Mouse (Mus musculus) forebrain, embryonic 16.5 days (tissue): Measurements from ENCODE around the gene Ccnb2. TPM values are rescaled to one million over a fixed set of nuclear protein-coding genes. Genes with fewer than 3 reads are reported as not detected.
A peak's percentile ranks its signal among the peaks of the same experiment; 100 is the strongest.

ENCODE experiments used
- ATAC-seq: fragments of 200-750 bp; cut with Nextera tagmentation; 2 replicates; pipeline ENCODE4 v1.8.0; 2017; ENCODE audit warnings: mild to moderate bottlenecking, moderate library complexity
- H3K27ac ChIP-seq: fragments of 300-500 bp; sonication (generic); 2 replicates; pipeline ENCODE4 v1.5.1; 2014; ENCODE audit warnings: low read length, control low read depth
- H3K27me3 ChIP-seq: fragments of 300-500 bp; sonication (generic); replicated peaks from 2 replicates; pipeline ENCODE4 v1.6.1; 2014; ENCODE audit warnings: low read length; ENCODE audit not compliant: control insufficient read depth, insufficient read depth
- H3K36me3 ChIP-seq: fragments of 300-500 bp; sonication (generic); 2 replicates; pipeline ENCODE4 v1.6.1; 2014; ENCODE audit not compliant: control insufficient read depth, insufficient read depth
- H3K4me1 ChIP-seq: fragments of 300-500 bp; sonication (generic); replicated peaks from 2 replicates; pipeline ENCODE4 v1.6.1; 2014; ENCODE audit warnings: low read length; ENCODE audit not compliant: control insufficient read depth, insufficient read depth
- H3K4me2 ChIP-seq: fragments of 300-500 bp; sonication (generic); 2 replicates; pipeline ENCODE4 v1.6.1; 2014; ENCODE audit warnings: mild to moderate bottlenecking, low read length, control low read depth
- H3K4me3 ChIP-seq: fragments of 300-500 bp; sonication (generic); replicated peaks from 2 replicates; pipeline ENCODE4 v1.5.1; 2014; ENCODE audit warnings: mild to moderate bottlenecking, low read length, control low read depth
- H3K9ac ChIP-seq: fragments of 300-500 bp; sonication (generic); replicated peaks from 2 replicates; pipeline ENCODE4 v1.6.1; 2014; ENCODE audit warnings: low read depth, low read length, control low read depth
- H3K9me3 ChIP-seq: fragments of 300-500 bp; sonication (generic); 2 replicates; pipeline ENCODE4 v1.6.1; 2016; ENCODE audit warnings: low read length; ENCODE audit not compliant: control insufficient read depth
- WGBS: fragments of 180-500 bp; shearing (Covaris S2); extraction: QIAGEN DNeasy Blood & Tissue Kit; methylation state at CpG from one replicate; pipeline ENCODE4 v1.1.7; 2014; 5-methylcytosine and 5-hydroxymethylcytosine counted together
- polyA plus RNA-seq: library from polyadenylated mRNA; unstranded; fragments of >200 nt; fragmentation: Nextera tagmentation; extraction: Ambion mirVana; gene quantifications from 2 replicates; pipeline ENCODE4 v1.2.1, GENCODE M21; 2015

Ccnb2 gene
- polyA plus RNA-seq, 1 experiment from 2014 or later = 54.9 TPM

DNA sequence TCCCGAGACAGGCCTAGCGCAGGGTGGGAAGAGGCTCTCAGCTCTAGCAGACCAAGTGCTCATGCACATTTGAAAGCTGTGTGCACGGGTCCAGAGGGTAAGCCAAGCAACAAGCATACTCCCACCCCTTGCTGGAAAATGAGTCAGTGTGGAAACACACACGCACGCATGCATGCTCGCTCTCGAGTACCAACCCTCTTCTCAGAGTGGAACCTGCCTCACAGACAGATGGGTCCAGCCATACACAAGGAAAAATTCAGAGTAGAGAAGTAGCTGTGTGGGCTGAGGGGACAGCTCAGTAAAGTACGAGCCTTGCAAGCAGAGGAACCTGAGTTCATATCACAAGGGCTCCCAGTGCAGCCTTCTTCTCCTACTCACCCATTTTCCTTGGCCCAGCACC lies 11.6 kb downstream of the Ccnb2 start:
- Histone ChIP-seq H3K36me3 (peaks cover 28% of the 10 kb centered on the region), H3K27ac (no peak overlapping the region), H3K4me1 (no peaks in the 10 kb centered on the region), H3K4me3 (no peak overlapping the region), H3K9ac (no peak overlapping the region), H3K4me2 (no peak overlapping the region), H3K27me3 (no peaks in the 10 kb centered on the region), H3K9me3 (no peaks in the 10 kb centered on the region)
- WGBS = 94% methylated on average over 8 of the region's 8 CpGs
- ATAC-seq = no peak

GRCm38 (mm10) chr9:70408791-70409190 lies 12.6 kb downstream of the Ccnb2 start:
- Histone ChIP-seq H3K4me2 (no peak overlapping the region), H3K9me3 (no peaks in the 10 kb centered on the region), H3K9ac (no peak overlapping the region), H3K4me1 (no peaks in the 10 kb centered on the region), H3K36me3 (peaks cover 28% of the 10 kb centered on the region), H3K27ac (no peak overlapping the region), H3K4me3 (no peak overlapping the region), H3K27me3 (no peaks in the 10 kb centered on the region)
- no peak for ATAC-seq
- 95% methylated on average over 3 of the region's 3 CpGs for WGBS

DNA sequence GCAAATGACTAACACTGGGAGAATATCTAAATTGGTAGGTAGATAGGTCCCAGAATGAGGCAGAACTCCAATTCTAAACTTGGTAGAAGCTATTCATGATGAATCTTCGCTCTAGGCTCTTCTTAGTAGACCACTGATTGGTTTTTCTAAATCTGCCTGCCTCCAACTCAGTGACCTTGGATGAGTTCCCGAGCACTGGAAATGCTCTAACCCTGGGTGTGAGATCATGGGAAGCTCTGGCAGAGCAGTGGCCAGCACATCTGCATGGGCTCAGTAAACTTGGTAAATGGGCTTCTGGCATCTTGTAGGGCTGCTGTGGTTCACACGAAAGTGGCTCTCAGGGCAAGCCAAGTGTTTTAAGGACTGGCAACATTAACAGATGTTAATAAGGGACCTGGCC lies 14.8 kb downstream of the Ccnb2 start:
- H3K4me1 ChIP-seq = no peaks in the 10 kb centered on the region
- no peak overlapping the region for H3K4me3 ChIP-seq
- no peak overlapping the region for H3K27ac ChIP-seq
- peaks cover 22% of the 10 kb centered on the region for H3K36me3 ChIP-seq
- ATAC-seq = no peak
- no peaks in the 10 kb centered on the region for H3K27me3 ChIP-seq
- 95% methylated on average over 3 of the region's 3 CpGs for WGBS
- H3K4me2 ChIP-seq = no peak overlapping the region
- H3K9me3 ChIP-seq = no peaks in the 10 kb centered on the region
- no peak overlapping the region for H3K9ac ChIP-seq

DNA sequence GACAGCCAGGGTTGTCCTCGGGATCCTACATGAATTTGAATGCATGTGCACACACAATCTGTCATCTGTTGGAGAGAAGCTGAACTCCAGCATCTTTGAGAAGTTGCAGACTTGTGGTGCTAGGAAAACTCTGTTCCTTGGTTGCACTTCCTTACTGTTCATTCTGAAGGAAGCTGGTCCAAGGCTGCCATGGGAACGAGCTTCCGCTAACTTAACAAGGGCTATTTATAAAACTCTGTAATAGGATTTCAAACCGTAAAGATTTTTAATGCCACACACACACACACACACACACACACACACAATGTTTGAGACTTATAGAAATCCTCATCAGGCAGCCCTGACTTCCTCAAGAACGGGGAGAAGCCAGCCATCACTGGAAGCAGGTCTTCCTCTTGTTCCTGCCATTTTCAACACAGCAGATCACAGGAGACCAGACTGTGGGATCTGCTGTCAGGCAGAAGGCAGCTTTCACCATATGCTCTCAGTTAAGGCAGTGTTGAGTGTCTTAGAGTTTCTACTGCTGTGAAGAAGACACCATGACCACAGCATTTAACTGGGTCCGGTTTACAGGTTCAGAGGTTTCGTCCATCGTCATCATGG lies 19.3 kb downstream of the Ccnb2 start:
- no peaks in the 10 kb centered on the region for H3K4me1 ChIP-seq
- 0 out of 2 replicates have a peak, but pooled peaks have one; percentile 23 for ATAC-seq
- WGBS = 87% methylated on average over 8 of the region's 8 CpGs

GRCm38 (mm10) chr9:70396083-70396482 lies 25.3 kb downstream of the Ccnb2 start:
- peaks cover 5% of the 10 kb centered on the region for H3K4me1 ChIP-seq
- no peak for ATAC-seq
- WGBS = 88% methylated on average over 2 of the region's 2 CpGs

More for the DNA sequence above, 19.3 kb downstream of the Ccnb2 start:
- no peaks in the 10 kb centered on the region for H3K9me3 ChIP-seq
- no peak overlapping the region for H3K4me3 ChIP-seq
- no peaks in the 10 kb centered on the region for H3K36me3 ChIP-seq
- no peaks in the 10 kb centered on the region for H3K27me3 ChIP-seq
- no peak overlapping the region for H3K4me2 ChIP-seq
- H3K9ac ChIP-seq = no peak overlapping the region
- no peak overlapping the region for H3K27ac ChIP-seq

GRCm38 (mm10) chr9:70395617-70396016 lies 25.7 kb downstream of the Ccnb2 start:
- H3K4me3 ChIP-seq = no peak overlapping the region
- H3K36me3 ChIP-seq = no peaks in the 10 kb centered on the region
- no peak for ATAC-seq
- no peak overlapping the region for H3K27ac ChIP-seq
- H3K9ac ChIP-seq = no peak overlapping the region
- H3K4me1 ChIP-seq = peaks cover 5% of the 10 kb centered on the region
- H3K27me3 ChIP-seq = no peaks in the 10 kb centered on the region
- 84% methylated on average over 12 of the region's 12 CpGs for WGBS
- H3K4me2 ChIP-seq = no peak overlapping the region
- H3K9me3 ChIP-seq = no peaks in the 10 kb centered on the region

More at GRCm38 (mm10) chr9:70396083-70396482, 25.3 kb downstream of the Ccnb2 start:
- no peaks in the 10 kb centered on the region for H3K27me3 ChIP-seq
- no peaks in the 10 kb centered on the region for H3K36me3 ChIP-seq
- H3K9me3 ChIP-seq = no peaks in the 10 kb centered on the region
- no peak overlapping the region for H3K4me2 ChIP-seq
- H3K4me3 ChIP-seq = no peak overlapping the region
- no peak overlapping the region for H3K27ac ChIP-seq
- H3K9ac ChIP-seq = no peak overlapping the region

DNA sequence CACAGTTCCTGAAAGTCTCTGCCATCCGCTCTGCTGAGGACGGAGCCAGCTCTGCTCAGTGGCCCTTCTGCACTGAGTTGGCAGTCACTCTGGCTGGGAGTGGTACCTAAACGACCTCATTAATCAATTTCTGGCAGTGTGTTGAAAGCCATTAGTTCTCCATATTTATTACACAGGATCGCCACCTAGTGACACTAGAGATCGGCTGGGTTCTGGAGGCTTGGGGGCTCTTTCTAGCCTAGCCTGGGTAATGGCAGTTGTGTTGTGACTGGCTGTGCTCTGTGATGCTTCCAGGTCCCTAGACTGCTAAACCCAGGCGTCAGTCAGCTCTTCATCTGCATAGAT lies 28.8 kb downstream of the Ccnb2 start:
- peak; percentile 86 for ATAC-seq
- WGBS = 12% methylated on average over 6 of the region's 6 CpGs
- H3K9me3 ChIP-seq = no peaks in the 10 kb centered on the region
- no peaks in the 10 kb centered on the region for H3K27me3 ChIP-seq
- H3K9ac ChIP-seq = no peak overlapping the region
- no peak overlapping the region for H3K4me2 ChIP-seq
- H3K4me1 ChIP-seq = peaks cover 5% of the 10 kb centered on the region
- H3K27ac ChIP-seq = no peak overlapping the region
- no peak overlapping the region for H3K4me3 ChIP-seq
- no peaks in the 10 kb centered on the region for H3K36me3 ChIP-seq

- 77% methylated on average over 12 of the region's 12 CpGs for WGBS
- Histone ChIP-seq H3K4me3 (no peak overlapping the region), H3K4me2 (no peak overlapping the region), H3K36me3 (no peaks in the 10 kb centered on the region), H3K27me3 (no peaks in the 10 kb centered on the region), H3K27ac (no peak overlapping the region), H3K9me3 (no peaks in the 10 kb centered on the region), H3K4me1 (peaks cover 8% of the 10 kb centered on the region), H3K9ac (no peak overlapping the region)
- ATAC-seq = 0 out of 2 replicates have a peak, but pooled peaks have one; percentile 12
Observed at GRCm38 (mm10) chr9:70391660-70392562, 29.4 kb downstream of the Ccnb2 start.

DNA sequence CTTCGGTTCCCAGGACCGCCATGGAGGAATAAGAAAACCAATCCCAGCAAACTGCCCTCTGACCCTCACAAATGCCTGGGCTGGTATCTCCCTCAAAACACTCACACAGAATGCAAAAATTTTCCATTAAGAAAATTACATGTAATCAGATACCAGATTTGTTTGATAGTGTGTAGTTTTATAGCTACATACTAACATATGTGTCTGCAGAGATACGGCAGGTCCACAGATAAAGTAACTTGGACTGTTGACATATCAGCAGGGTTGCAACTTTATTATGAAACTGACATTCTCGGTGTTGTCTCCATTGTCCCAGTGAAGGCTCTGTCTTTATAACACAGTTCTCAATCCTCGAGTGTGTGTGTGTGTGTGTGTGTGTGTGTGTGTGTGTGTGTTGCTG lies 30.3 kb downstream of the Ccnb2 start:
- Histone ChIP-seq H3K9ac (no peak overlapping the region), H3K4me1 (peaks cover 8% of the 10 kb centered on the region), H3K27ac (no peak overlapping the region), H3K4me2 (no peak overlapping the region), H3K36me3 (no peaks in the 10 kb centered on the region), H3K27me3 (no peaks in the 10 kb centered on the region), H3K9me3 (no peaks in the 10 kb centered on the region), H3K4me3 (no peak overlapping the region)
- ATAC-seq = no peak
- 90% methylated on average over 5 of the region's 5 CpGs for WGBS
